ENCODE assay signal across 9 mouse cellular contexts in the genomic region with DNA sequence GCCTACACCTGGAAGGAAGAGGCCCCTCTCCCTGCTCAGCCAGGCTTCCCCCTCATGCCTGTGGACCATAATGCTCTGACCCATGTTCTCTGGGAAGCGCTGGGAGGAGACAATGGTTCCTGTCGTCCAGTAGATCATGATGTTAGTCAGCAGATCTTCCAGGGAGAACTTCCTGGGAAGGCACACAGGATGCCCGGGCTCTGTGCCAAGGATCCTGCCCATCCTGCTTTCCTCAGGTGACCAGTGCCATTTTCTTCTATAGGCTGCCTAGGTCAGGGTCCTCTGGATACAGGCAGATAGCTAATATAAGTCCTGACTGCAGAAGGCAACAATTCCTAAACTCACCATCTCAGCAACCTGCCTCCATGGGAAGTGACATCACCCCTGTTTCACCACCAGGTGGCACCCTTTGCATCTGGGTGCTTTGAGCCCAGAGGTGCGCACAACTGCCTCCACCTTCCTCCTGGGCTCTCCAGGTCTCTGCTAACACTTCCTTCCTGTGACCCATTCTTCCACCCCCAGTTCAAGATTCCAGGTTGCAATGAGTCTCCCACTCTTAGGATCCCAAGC. TPM values are rescaled to one million over a fixed set of nuclear protein-coding genes. Genes with fewer than 3 reads are reported as not detected.
DNase-seq lines count a peak whose midpoint lies in the region; TF ChIP-seq lines count a peak whose summit lies in the region.
"Had no signal": no experiment of that assay in that cellular context is flagged by ENCODE, and none has a peak within 500 bp of the region (broad histone marks: within the 10 kb centered on the region; RNA-seq: fewer than 3 reads in every experiment).

No protein-coding gene starts in this region.

- H3K4me3 ChIP-seq in layer of hippocampus, adult 2 months = no peak overlapping the region
- H3K4me3 ChIP-seq in MEL (ENCODE audit: control insufficient read depth in 1 of 2, insufficient read depth in 1 of 2, low read depth in 2 of 2, low read length in 2 of 2) = no peak overlapping the region
- H3K4me3 ChIP-seq: heart, embryonic 13.5 days; neural tube, embryonic 12.5 days had no signal

- TF ChIP-seq RAD21 in MEL (IDR thresholded peaks at IDR 0.05; ENCODE audit: low read depth, low read length) = peak; percentile 46

- 0 out of 4 replicates have a peak, but pooled peaks cover 0 to under 1% of the 10 kb centered on the region in 2 experiments for H3K36me3 ChIP-seq in MEL (ENCODE audit: control insufficient read depth in 1 of 2, insufficient read depth in 2 of 2, low read length in 2 of 2)
- H3K36me3 ChIP-seq: neural tube, embryonic 12.5 days had no signal

- no peak overlapping the region for H3K27ac ChIP-seq in layer of hippocampus, adult 2 months
- H3K27ac ChIP-seq in MEL (ENCODE audit: control insufficient read depth, low read depth, low read length) = no peak overlapping the region
- H3K27ac ChIP-seq: heart, embryonic 13.5 days; neural tube, embryonic 12.5 days had no signal

- no peak overlapping the region for H3K9ac ChIP-seq in MEL (ENCODE audit: control insufficient read depth, low read depth, low read length, poor library complexity, severe bottlenecking)
- H3K9ac ChIP-seq: heart, embryonic 13.5 days; neural tube, embryonic 12.5 days had no signal

- TF ChIP-seq POLR2A in MEL (IDR thresholded peaks at IDR 0.05; ENCODE audit: control insufficient read depth in 1 of 2, insufficient read depth in 1 of 2, low read depth in 1 of 2, low read length in 2 of 2, poor library complexity in 1 of 2) = no peak

- TF ChIP-seq CTCF in layer of hippocampus, adult 2 months (conservative IDR thresholded peaks at IDR 0.05) = peak; percentile 79
- peak; percentile 85 to 92 (median 89) for TF ChIP-seq CTCF in MEL (IDR thresholded peaks at IDR 0.05 in 2 of 3, conservative IDR thresholded peaks at IDR 0.05 in 1 of 3; ENCODE audit: control insufficient read depth in 1 of 3, insufficient read depth in 1 of 3, low read depth in 2 of 3, low read length in 3 of 3, poor library complexity in 1 of 3, severe bottlenecking in 1 of 3)

- H3K79me2 ChIP-seq in MEL (ENCODE audit: control insufficient read depth, insufficient read depth, low read length, poor library complexity) = no peaks in the 10 kb centered on the region; the same call in 1 of the 2 replicates

- no peaks in the 10 kb centered on the region for H3K27me3 ChIP-seq in MEL (ENCODE audit: control insufficient read depth in 1 of 2, insufficient read depth in 2 of 2, low read length in 2 of 2)
- H3K27me3 ChIP-seq: heart, embryonic 13.5 days; neural tube, embryonic 12.5 days had no signal

- TF ChIP-seq EP300 in MEL (IDR thresholded peaks at IDR 0.05; ENCODE audit: low read depth in 1 of 2, low read length in 2 of 2) = no peak

- DNase-seq in layer of hippocampus, adult 2 months (ENCODE audit: low spot score in 2 of 2) = no peak
- DNase-seq in layer of hippocampus, postnatal 36 days = no peak
- DNase-seq in MEL (ENCODE audit: low read depth, low spot score) = peak; percentile 72
- DNase-seq in c-Kit-positive CD71-positive TER-119-negative erythroid progenitor cells, embryonic 14.5 days (ENCODE audit: low read depth) = peak; percentile 54
- DNase-seq in lung, postnatal 14 days = peak; percentile 62
- peak; percentile 68 for DNase-seq in thymus, postnatal 14 days
- no peak for DNase-seq in left cerebral cortex, postnatal 4 days

- H3K4me1 ChIP-seq in MEL (ENCODE audit: control insufficient read depth in 1 of 2, insufficient read depth in 2 of 2, low read length in 2 of 2) = peaks cover 0 to under 1% of the 10 kb centered on the region in 2 experiments; a peak in 2 of 4 replicates
- H3K4me1 ChIP-seq: heart, embryonic 13.5 days; neural tube, embryonic 12.5 days had no signal

- H3K9me3 ChIP-seq in MEL (replicated peaks; ENCODE audit: insufficient read depth, low read length) = no peaks in the 10 kb centered on the region
- H3K9me3 ChIP-seq: heart, embryonic 13.5 days; neural tube, embryonic 12.5 days had no signal

- intact Hi-C loops in left cerebral cortex, postnatal 4 days (cut with DNase I) = no loop called here

TF ChIP-seq in MEL, 35 proteins besides CTCF, POLR2A, EP300 and RAD21:
- TF ChIP-seq SMC3 (IDR thresholded peaks at IDR 0.05; ENCODE audit: low read depth, low read length) (peak; percentile 74), ZNF384 (IDR thresholded peaks at IDR 0.05; ENCODE audit: low read depth, low read length) (no peak)
TF ChIP-seq in MEL: peak in this region for 1.

RNA-seq across cellular contexts. Expression of a gene that starts 34.1 kb away (rescaled TPM):
- total RNA-seq in layer of hippocampus, adult 2 months (2021) = 10 to 100 TPM; 20.4 to 23.8 TPM
- 10 to 100 TPM; 18.1 to 19.6 TPM for total RNA-seq in layer of hippocampus, postnatal 36 days (2021)
- total RNA-seq in MEL (2012; rRNA removed) = 7.5 and 7.7 TPM in 2 replicates
- polyA plus RNA-seq in MEL (2012; ENCODE audit: insufficient read depth in 1 of 2, insufficient read length in 2 of 2, low read depth in 1 of 2, low replicate concordance in 2 of 2, missing spikeins in 1 of 2) = 10 to 100 TPM in 1 of 2 experiments, not detected in 1; 12.8 TPM
- 1 to 10 TPM; 1.8 to 3.3 TPM for total RNA-seq in left cerebral cortex, postnatal 4 days (2021)

RNA-seq across cellular contexts. Expression of a gene that starts 41.4 kb away (rescaled TPM):
- total RNA-seq in layer of hippocampus, adult 2 months (2021) = 10 to 100 TPM; 11.4 to 12.9 TPM
- 10 to 100 TPM; 11.8 to 13.9 TPM for total RNA-seq in layer of hippocampus, postnatal 36 days (2021)
- total RNA-seq in MEL (2012; rRNA removed) = 3.5 and 6.4 TPM in 2 replicates
- 1 to 10 TPM in 1 of 2 experiments, not detected in 1; 5.1 TPM for polyA plus RNA-seq in MEL (2012; ENCODE audit: insufficient read depth in 1 of 2, insufficient read length in 2 of 2, low read depth in 1 of 2, low replicate concordance in 2 of 2, missing spikeins in 1 of 2)
- 1 to 10 TPM; 2.9 to 3.4 TPM for total RNA-seq in left cerebral cortex, postnatal 4 days (2021)

RNA-seq across cellular contexts. Expression of a gene that starts 44.5 kb away (rescaled TPM):
- 10 to 100 TPM; 30.2 to 30.3 TPM for total RNA-seq in layer of hippocampus, adult 2 months (2021)
- total RNA-seq in layer of hippocampus, postnatal 36 days (2021) = 10 to 100 TPM; 27.1 to 30.8 TPM
- 0.15 and 0.23 TPM in 2 replicates for total RNA-seq in MEL (2012; rRNA removed)
- polyA plus RNA-seq in MEL (2012; ENCODE audit: insufficient read depth in 1 of 2, insufficient read length in 2 of 2, low read depth in 1 of 2, low replicate concordance in 2 of 2, missing spikeins in 1 of 2) = under 1 TPM in 1 of 2 experiments, not detected in 1; 0.39 TPM
- total RNA-seq in left cerebral cortex, postnatal 4 days (2021) = 1 to 10 TPM; 9.0 to 9.9 TPM

Comparison
In these comparisons a context has a peak if more than half of its experiments do, and no peak if none do; other contexts are left out.
1. DNase-seq: peak in MEL (single experiment), c-Kit-positive CD71-positive TER-119-negative erythroid progenitor cells, embryonic 14.5 days (single experiment), lung, postnatal 14 days (single experiment) and thymus, postnatal 14 days (single experiment); none in layer of hippocampus, adult 2 months (0 of 2), layer of hippocampus, postnatal 36 days (0 of 2) and left cerebral cortex, postnatal 4 days (single experiment).